Mouse (Mus musculus): Measurements from ENCODE around the gene Deaf1. TPM values are rescaled to one million over a fixed set of nuclear protein-coding genes. Genes with fewer than 3 reads are reported as not detected.

Deaf1 gene
- polyA plus RNA-seq, 1 experiment from 2014 or later: 70.8 TPM

GRCm38 (mm10) chr7:141292583-141293388, 34.7 kb downstream of the Deaf1 start:
- WGBS: 48% methylated on average over 15 of the region's 15 CpGs
- Histone ChIP-seq H3K9me3 (no peaks in the 10 kb centered on the region), H3K4me1 (peaks cover 29% of the 10 kb centered on the region), H3K9ac (no peak overlapping the region), H3K27ac (no peak overlapping the region), H3K36me3 (peaks cover 9% of the 10 kb centered on the region), H3K4me2 (peak overlapping the region; percentile 94), H3K4me3 (peak overlapping the region; percentile 52; the same call in 1 of the 2 replicates), H3K27me3 (peaks cover 54% of the 10 kb centered on the region)
- no peak for ATAC-seq (ENCODE audit: insufficient number of reproducible peaks, low FRiP score, low TSS enrichment, low read depth)

- 3% methylated on average over 39 of the region's 46 CpGs for WGBS
- Histone ChIP-seq H3K4me2 (peak within 1 kb of the TSS; percentile 94), H3K36me3 (peaks cover 6% of the 10 kb centered on the region), H3K4me3 (peak within 1 kb of the TSS; percentile 52), H3K27ac (no peak within 1 kb of the TSS), H3K27me3 (peaks cover 54% of the 10 kb centered on the region), H3K9ac (peak within 1 kb of the TSS; percentile 17; the same call in 1 of the 2 replicates), H3K4me1 (peaks cover 29% of the 10 kb centered on the region), H3K9me3 (no peaks in the 10 kb centered on the region)
- peak; percentile 50 for ATAC-seq (ENCODE audit: insufficient number of reproducible peaks, low FRiP score, low TSS enrichment, low read depth)
These were observed 35.4 kb downstream of the Deaf1 start, which contains the start of gene Drd4 for GRCm38 (mm10) chr7:141291921-141292582. Drd4 (plus strand) TSS chr7:141292006.

GRCm38 (mm10) chr7:141288042-141288441, 39.4 kb downstream of the Deaf1 start:
- H3K4me1 ChIP-seq: peaks cover 16% of the 10 kb centered on the region

GRCm38 (mm10) chr7:141282756-141283155, 44.7 kb downstream of the Deaf1 start:
- Histone ChIP-seq H3K27me3 (0 out of 2 replicates have a peak, but pooled peaks cover 4% of the 10 kb centered on the region), H3K9me3 (no peaks in the 10 kb centered on the region), H3K4me3 (no peak overlapping the region), H3K4me1 (peaks cover 9% of the 10 kb centered on the region), H3K36me3 (no peaks in the 10 kb centered on the region), H3K4me2 (no peak overlapping the region), H3K9ac (no peak overlapping the region), H3K27ac (no peak overlapping the region)
- no peak for ATAC-seq (ENCODE audit: insufficient number of reproducible peaks, low FRiP score, low TSS enrichment, low read depth)
- 83% methylated on average over 4 of the region's 4 CpGs for WGBS

More at GRCm38 (mm10) chr7:141288042-141288441, 39.4 kb downstream of the Deaf1 start:
- no peak for ATAC-seq (ENCODE audit: insufficient number of reproducible peaks, low FRiP score, low TSS enrichment, low read depth)
- Histone ChIP-seq H3K4me2 (no peak overlapping the region), H3K9ac (no peak overlapping the region), H3K9me3 (no peaks in the 10 kb centered on the region), H3K36me3 (no peaks in the 10 kb centered on the region), H3K27me3 (peaks cover 20% of the 10 kb centered on the region), H3K27ac (no peak overlapping the region), H3K4me3 (no peak overlapping the region)
- 89% methylated on average over 3 of the region's 3 CpGs for WGBS

- no peaks in the 10 kb centered on the region for H3K36me3 ChIP-seq
- 68% methylated on average over 6 of the region's 6 CpGs for WGBS
- peaks cover 9% of the 10 kb centered on the region for H3K4me1 ChIP-seq
- H3K9me3 ChIP-seq: no peaks in the 10 kb centered on the region
- no peak for ATAC-seq (ENCODE audit: insufficient number of reproducible peaks, low FRiP score, low TSS enrichment, low read depth)
- no peak overlapping the region for H3K27ac ChIP-seq
- H3K4me2 ChIP-seq: no peak overlapping the region
- no peak overlapping the region for H3K4me3 ChIP-seq
- 0 out of 2 replicates have a peak, but pooled peaks cover 4% of the 10 kb centered on the region for H3K27me3 ChIP-seq
- H3K9ac ChIP-seq: no peak overlapping the region
These were observed 46.0 kb downstream of the Deaf1 start for GRCm38 (mm10) chr7:141281442-141281841.

GRCm38 (mm10) chr7:141278766-141279590, 48.5 kb downstream of the Deaf1 start, which contains the start of gene Sct:
Sct (minus strand) TSS chr7:141279133.
- H3K27ac ChIP-seq: no peak within 1 kb of the TSS
- H3K27me3 ChIP-seq: 0 out of 2 replicates have a peak, but pooled peaks cover 4% of the 10 kb centered on the region
- ATAC-seq (ENCODE audit: insufficient number of reproducible peaks, low FRiP score, low TSS enrichment, low read depth): peak; percentile 12; the same call in 1 of the 2 replicates
- 2% methylated on average over 46 of the region's 46 CpGs for WGBS
- peak within 1 kb of the TSS; percentile 37 for H3K9ac ChIP-seq
- no peaks in the 10 kb centered on the region for H3K9me3 ChIP-seq
- peak within 1 kb of the TSS; percentile 47 for H3K4me3 ChIP-seq
- no peaks in the 10 kb centered on the region for H3K36me3 ChIP-seq
- peaks cover 9% of the 10 kb centered on the region for H3K4me1 ChIP-seq
- H3K4me2 ChIP-seq: peak within 1 kb of the TSS; percentile 90

GRCm38 (mm10) chr7:141277701-141278678, 49.5 kb downstream of the Deaf1 start:
- peak overlapping the region; percentile 47; the same call in 1 of the 2 replicates for H3K4me3 ChIP-seq
- no peak; the same call in 1 of the 2 replicates for ATAC-seq (ENCODE audit: insufficient number of reproducible peaks, low FRiP score, low TSS enrichment, low read depth)

GRCm38 (mm10) chr7:141276546-141276945, 50.9 kb downstream of the Deaf1 start, which contains the start of gene Cdhr5:
Cdhr5 (minus strand) TSS chr7:141276786.
- no peak within 1 kb of the TSS for H3K27ac ChIP-seq
- H3K4me3 ChIP-seq: no peak within 1 kb of the TSS
- 37% methylated on average over 11 of the region's 11 CpGs for WGBS
- 0 out of 2 replicates have a peak, but pooled peaks cover 4% of the 10 kb centered on the region for H3K27me3 ChIP-seq
- no peak within 1 kb of the TSS for H3K9ac ChIP-seq
- no peaks in the 10 kb centered on the region for H3K36me3 ChIP-seq
- H3K4me2 ChIP-seq: no peak within 1 kb of the TSS
- H3K9me3 ChIP-seq: no peaks in the 10 kb centered on the region
- peaks cover 9% of the 10 kb centered on the region for H3K4me1 ChIP-seq
- no peak for ATAC-seq (ENCODE audit: insufficient number of reproducible peaks, low FRiP score, low TSS enrichment, low read depth)

More at GRCm38 (mm10) chr7:141277701-141278678, 49.5 kb downstream of the Deaf1 start:
- Histone ChIP-seq H3K27me3 (0 out of 2 replicates have a peak, but pooled peaks cover 4% of the 10 kb centered on the region), H3K36me3 (no peaks in the 10 kb centered on the region), H3K4me2 (no peak overlapping the region), H3K9ac (no peak overlapping the region), H3K27ac (no peak overlapping the region), H3K4me1 (peaks cover 9% of the 10 kb centered on the region), H3K9me3 (no peaks in the 10 kb centered on the region)
- 69% methylated on average over 11 of the region's 11 CpGs for WGBS

GRCm38 (mm10) chr7:141275356-141275755, 52.1 kb downstream of the Deaf1 start:
- H3K4me3 ChIP-seq: no peak overlapping the region
- no peaks in the 10 kb centered on the region for H3K9me3 ChIP-seq
- H3K4me1 ChIP-seq: peaks cover 9% of the 10 kb centered on the region
- H3K4me2 ChIP-seq: no peak overlapping the region
- H3K27me3 ChIP-seq: 0 out of 2 replicates have a peak, but pooled peaks cover 4% of the 10 kb centered on the region
- H3K36me3 ChIP-seq: no peaks in the 10 kb centered on the region
- no peak for ATAC-seq (ENCODE audit: insufficient number of reproducible peaks, low FRiP score, low TSS enrichment, low read depth)
- H3K9ac ChIP-seq: no peak overlapping the region
- no peak overlapping the region for H3K27ac ChIP-seq
- 67% methylated on average over 9 of the region's 9 CpGs for WGBS

- Histone ChIP-seq H3K4me1 (peaks cover 8% of the 10 kb centered on the region; the same call in 1 of the 2 replicates), H3K27ac (no peak overlapping the region), H3K27me3 (no peaks in the 10 kb centered on the region), H3K9ac (no peak overlapping the region), H3K36me3 (no peaks in the 10 kb centered on the region), H3K4me3 (no peak overlapping the region), H3K4me2 (no peak overlapping the region), H3K9me3 (no peaks in the 10 kb centered on the region)
- 81% methylated on average over 3 of the region's 3 CpGs for WGBS
- no peak for ATAC-seq (ENCODE audit: insufficient number of reproducible peaks, low FRiP score, low TSS enrichment, low read depth)
These were observed 56.9 kb downstream of the Deaf1 start for GRCm38 (mm10) chr7:141270631-141271030.
